Mouse (Mus musculus) cerebellum, adult 2 months (tissue): Measurements from ENCODE around the gene Alg1.

Experiments
- CTCF ChIP-seq: fragments of 200-500 bp; IDR thresholded peaks from 2 replicates; pipeline ENCODE4 v1.5.1; 2011; ENCODE audit warnings: low read depth, mild to moderate bottlenecking, control low read depth, low read length, moderate library complexity, borderline replicate concordance; ENCODE audit not compliant: insufficient read depth
- POLR2A ChIP-seq: fragments of 200-500 bp; IDR thresholded peaks from 2 replicates; pipeline ENCODE4 v1.6.1; 2011; ENCODE audit warnings: low read length, control low read depth, borderline replicate concordance; ENCODE audit not compliant: insufficient read depth

DNA sequence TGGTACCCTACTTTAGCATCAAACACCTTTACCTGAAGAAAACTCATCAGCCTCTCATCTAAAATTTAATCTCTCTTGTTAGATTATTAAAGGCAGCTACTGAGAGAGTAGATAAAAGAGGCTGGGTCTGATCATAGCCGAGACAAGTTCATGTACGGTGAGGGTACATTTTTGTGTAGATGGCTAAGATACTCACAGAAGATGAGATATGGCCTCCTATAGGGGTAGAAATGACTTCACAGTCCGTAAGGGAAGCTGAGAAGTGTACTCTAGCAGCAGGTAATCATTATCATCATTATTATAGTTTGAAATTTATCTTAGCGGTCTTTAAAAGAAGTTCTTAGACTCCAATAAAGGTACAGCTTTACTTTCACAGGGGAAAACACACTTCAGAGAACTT lies 439 bp upstream of the Alg1 start:
- TF ChIP-seq CTCF: no peak
- TF ChIP-seq POLR2A: no peak
